Mouse (Mus musculus) heart, embryonic 10.5 days (tissue): ENCODE data around the gene Cep350. TPM values are rescaled to one million over a fixed set of nuclear protein-coding genes. Genes with fewer than 3 reads are reported as not detected.

Experiments used
- DNase-seq: peaks from one replicate; pipeline ENCODE4 v3.0.0-alpha.2; 2017; ENCODE audit warnings: low spot score
- H3K27ac ChIP-seq: fragments of 300-500 bp; sonication (generic); 2 replicates; pipeline ENCODE4 v1.5.1; 2016; ENCODE audit warnings: mild to moderate bottlenecking
- H3K27me3 ChIP-seq: fragments of 300-500 bp; sonication (generic); 2 replicates; pipeline ENCODE4 v1.6.1; 2016; ENCODE audit warnings: mild to moderate bottlenecking; ENCODE audit not compliant: poor library complexity, insufficient read depth, severe bottlenecking
- H3K36me3 ChIP-seq: fragments of 300-500 bp; sonication (generic); 2 replicates; pipeline ENCODE4 v1.6.1; 2016; ENCODE audit warnings: mild to moderate bottlenecking, moderate library complexity
- H3K4me1 ChIP-seq: fragments of 300-500 bp; sonication (generic); 2 replicates; pipeline ENCODE4 v1.6.1; 2016; ENCODE audit warnings: mild to moderate bottlenecking
- H3K4me3 ChIP-seq: fragments of 300-500 bp; sonication (generic); 2 replicates; pipeline ENCODE4 v1.5.1; 2016; ENCODE audit warnings: mild to moderate bottlenecking, moderate library complexity
- H3K9me3 ChIP-seq: fragments of 300-500 bp; sonication (generic); 2 replicates; pipeline ENCODE4 v1.6.1; 2016; ENCODE audit warnings: mild to moderate bottlenecking, moderate library complexity
- WGBS: fragments of 180-500 bp; shearing (Covaris S2); methylation state at CpG from one replicate; pipeline ENCODE4 v1.1.7; 2016; 5-methylcytosine and 5-hydroxymethylcytosine counted together
- polyA plus RNA-seq: library from polyadenylated mRNA; unstranded; fragments of >200 nt; fragmentation: Nextera tagmentation; extraction: Ambion mirVana; gene quantifications from 2 replicates; pipeline ENCODE4 v1.2.1, GENCODE M21; 2016

Gene Cep350
- polyA plus RNA-seq, 1 experiment from 2014 or later = 5.0 TPM

DNA sequence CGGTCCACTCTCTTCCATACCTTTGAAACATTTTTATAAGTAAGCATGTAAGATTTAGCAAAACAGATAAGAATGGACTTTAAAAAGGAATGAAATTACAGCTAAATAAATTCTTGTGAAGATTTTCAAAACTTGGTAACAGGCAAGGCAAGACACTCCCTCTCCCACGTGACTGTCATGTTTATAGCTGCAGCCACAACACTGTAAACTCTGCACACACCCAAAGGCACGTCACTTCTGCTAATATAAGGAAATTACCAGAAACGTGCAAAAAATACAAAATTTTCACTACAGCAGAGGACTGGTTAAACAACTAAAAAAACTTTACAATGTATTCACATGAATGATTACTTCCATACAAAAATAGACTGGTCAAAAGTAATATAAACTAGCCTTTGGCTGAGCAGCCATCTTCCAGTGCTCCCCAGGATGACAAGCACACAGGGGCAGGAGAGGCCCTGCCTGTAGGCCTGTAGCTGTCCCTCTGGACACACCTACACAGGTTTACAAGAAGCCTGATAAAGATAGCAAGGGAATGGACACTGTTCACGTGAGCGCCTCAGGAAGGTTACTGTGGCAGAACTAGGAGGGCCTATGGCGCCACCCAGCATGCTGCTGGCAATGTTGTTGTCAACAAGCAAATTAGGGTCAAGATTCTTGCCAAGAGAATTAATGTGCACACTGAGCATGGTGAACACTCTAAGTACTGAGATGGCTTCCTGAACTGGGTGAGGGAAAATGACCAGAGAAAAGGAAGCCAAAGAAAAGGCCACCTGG is 117.9 kb downstream of the Cep350 start:
- 82% methylated on average over 7 of the region's 7 CpGs for WGBS
- DNase-seq = no peak

DNA sequence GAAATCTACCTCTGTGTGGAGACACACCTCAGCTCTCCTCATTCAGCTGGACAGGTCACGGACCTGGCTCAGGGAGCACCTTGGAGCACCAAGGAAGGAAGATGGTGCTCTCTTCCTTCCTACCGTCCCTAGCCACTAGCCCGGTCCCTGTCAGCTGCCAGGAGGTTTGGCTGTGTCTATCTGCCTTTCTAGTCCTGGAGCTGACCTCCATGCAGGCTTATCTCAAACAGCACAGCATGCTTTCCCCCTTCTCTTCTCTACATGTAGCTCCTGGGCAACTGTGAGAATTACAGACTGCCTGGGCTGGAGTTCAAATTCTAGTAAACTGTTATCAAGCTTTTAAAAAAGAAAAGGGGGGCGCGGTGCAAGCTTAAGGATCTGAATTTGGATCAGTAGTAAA is 120.0 kb downstream of the Cep350 start:
- Histone ChIP-seq H3K4me3 (no peak overlapping the region), H3K27ac (no peak overlapping the region), H3K4me1 (no peaks in the 10 kb centered on the region), H3K27me3 (no peaks in the 10 kb centered on the region), H3K36me3 (peaks cover 64% of the 10 kb centered on the region), H3K9me3 (no peaks in the 10 kb centered on the region)
- WGBS = 80% methylated on average over 5 of the region's 5 CpGs
- no peak for DNase-seq

More for the DNA sequence above, 117.9 kb downstream of the Cep350 start:
- H3K4me3 ChIP-seq = no peak overlapping the region
- no peak overlapping the region for H3K27ac ChIP-seq
- H3K36me3 ChIP-seq = peaks cover 74% of the 10 kb centered on the region
- no peaks in the 10 kb centered on the region for H3K9me3 ChIP-seq
- no peaks in the 10 kb centered on the region for H3K4me1 ChIP-seq
- no peaks in the 10 kb centered on the region for H3K27me3 ChIP-seq

GRCm38 (mm10) chr1:155844235-155844634 is 128.8 kb downstream of the Cep350 start:
- peaks cover 15% of the 10 kb centered on the region; the same call in 1 of the 2 replicates for H3K4me1 ChIP-seq
- H3K4me3 ChIP-seq = no peak overlapping the region
- no peaks in the 10 kb centered on the region for H3K27me3 ChIP-seq
- DNase-seq = no peak
- H3K9me3 ChIP-seq = no peaks in the 10 kb centered on the region
- no peak overlapping the region for H3K27ac ChIP-seq
- peaks cover 35% of the 10 kb centered on the region for H3K36me3 ChIP-seq
- 64% methylated on average over 5 of the region's 5 CpGs for whole genome bisulfite sequencing

GRCm38 (mm10) chr1:155843538-155843937 is 129.5 kb downstream of the Cep350 start:
- DNase-seq = no peak
- 83% methylated on average over 4 of the region's 4 CpGs for WGBS
- Histone ChIP-seq H3K4me1 (peaks cover 15% of the 10 kb centered on the region; the same call in 1 of the 2 replicates), H3K36me3 (peaks cover 33% of the 10 kb centered on the region), H3K27ac (no peak overlapping the region), H3K9me3 (no peaks in the 10 kb centered on the region), H3K27me3 (no peaks in the 10 kb centered on the region), H3K4me3 (no peak overlapping the region)

DNA sequence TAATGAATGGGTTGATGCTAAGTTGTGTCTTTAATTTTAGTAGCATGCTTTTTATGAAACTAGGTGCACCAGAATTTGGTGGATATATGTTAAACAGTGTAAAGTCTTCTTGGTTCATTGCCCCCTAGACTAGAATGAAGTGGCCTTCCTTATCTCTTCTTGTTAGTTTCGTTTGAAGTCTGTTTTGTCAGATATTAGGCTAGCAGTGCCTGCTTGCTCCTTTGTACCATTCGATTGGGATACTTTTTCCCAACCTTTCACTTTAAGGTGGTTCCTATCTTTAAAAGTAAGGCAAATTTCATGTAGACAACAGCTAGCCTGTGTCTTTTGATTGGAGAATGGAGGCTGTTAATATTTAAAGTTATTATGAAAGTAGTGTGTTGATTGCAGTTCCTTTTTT is 137.4 kb downstream of the Cep350 start:
- Histone ChIP-seq H3K27me3 (no peaks in the 10 kb centered on the region), H3K4me1 (no peaks in the 10 kb centered on the region), H3K9me3 (no peaks in the 10 kb centered on the region), H3K4me3 (no peak overlapping the region), H3K27ac (no peak overlapping the region), H3K36me3 (peaks cover 4% of the 10 kb centered on the region; the same call in 1 of the 2 replicates)
- DNase-seq = no peak
- WGBS = 43% methylated on average over 2 of the region's 2 CpGs

GRCm38 (mm10) chr1:155833610-155834009 is 139.4 kb downstream of the Cep350 start:
- 85% methylated on average over 9 of the region's 9 CpGs for WGBS

GRCm38 (mm10) chr1:155831958-155832357 is 141.1 kb downstream of the Cep350 start:
- 90% methylated on average over 3 of the region's 3 CpGs for WGBS
- no peak for DNase-seq

More at GRCm38 (mm10) chr1:155833610-155834009, 139.4 kb downstream of the Cep350 start:
- H3K9me3 ChIP-seq = no peaks in the 10 kb centered on the region
- no peak for DNase-seq
- H3K36me3 ChIP-seq = peaks cover 2% of the 10 kb centered on the region; the same call in 1 of the 2 replicates
- H3K27me3 ChIP-seq = no peaks in the 10 kb centered on the region
- no peaks in the 10 kb centered on the region for H3K4me1 ChIP-seq
- no peak overlapping the region for H3K4me3 ChIP-seq
- no peak overlapping the region for H3K27ac ChIP-seq

GRCm38 (mm10) chr1:155830861-155831260 is 142.2 kb downstream of the Cep350 start:
- H3K9me3 ChIP-seq = no peaks in the 10 kb centered on the region
- WGBS = 75% methylated on average over 6 of the region's 6 CpGs
- no peak overlapping the region for H3K27ac ChIP-seq
- no peak overlapping the region for H3K4me3 ChIP-seq
- peaks cover 8% of the 10 kb centered on the region for H3K4me1 ChIP-seq
- H3K27me3 ChIP-seq = no peaks in the 10 kb centered on the region
- DNase-seq = no peak
- no peaks in the 10 kb centered on the region for H3K36me3 ChIP-seq

More at GRCm38 (mm10) chr1:155831958-155832357, 141.1 kb downstream of the Cep350 start:
- Histone ChIP-seq H3K4me3 (no peak overlapping the region), H3K27ac (no peak overlapping the region), H3K36me3 (no peaks in the 10 kb centered on the region), H3K4me1 (peaks cover 8% of the 10 kb centered on the region), H3K27me3 (no peaks in the 10 kb centered on the region), H3K9me3 (no peaks in the 10 kb centered on the region)

- H3K27me3 ChIP-seq = no peaks in the 10 kb centered on the region
- no peak overlapping the region for H3K4me3 ChIP-seq
- no peak for DNase-seq
- 44% methylated on average over 8 of the region's 8 CpGs for WGBS
- H3K27ac ChIP-seq = no peak overlapping the region
- H3K4me1 ChIP-seq = peaks cover 8% of the 10 kb centered on the region
- H3K9me3 ChIP-seq = no peaks in the 10 kb centered on the region
- no peaks in the 10 kb centered on the region for H3K36me3 ChIP-seq
Measured at GRCm38 (mm10) chr1:155827703-155828295, 145.3 kb downstream of the Cep350 start.

- H3K36me3 ChIP-seq = no peaks in the 10 kb centered on the region
- WGBS = 40% methylated on average over 5 of the region's 5 CpGs
- no peaks in the 10 kb centered on the region for H3K27me3 ChIP-seq
- H3K9me3 ChIP-seq = no peaks in the 10 kb centered on the region
- H3K4me3 ChIP-seq = no peak overlapping the region
- H3K27ac ChIP-seq = no peak overlapping the region
- DNase-seq = no peak
- peaks cover 8% of the 10 kb centered on the region for H3K4me1 ChIP-seq
Measured at GRCm38 (mm10) chr1:155826803-155827395, 146.2 kb downstream of the Cep350 start.

GRCm38 (mm10) chr1:155825940-155826716 is 146.9 kb downstream of the Cep350 start:
- Histone ChIP-seq H3K9me3 (no peaks in the 10 kb centered on the region), H3K4me1 (peaks cover 8% of the 10 kb centered on the region), H3K36me3 (no peaks in the 10 kb centered on the region), H3K27ac (no peak overlapping the region), H3K4me3 (no peak overlapping the region), H3K27me3 (no peaks in the 10 kb centered on the region)
- WGBS = 85% methylated on average over 4 of the region's 4 CpGs
- no peak for DNase-seq

- Histone ChIP-seq H3K27ac (no peak overlapping the region), H3K4me1 (no peaks in the 10 kb centered on the region), H3K36me3 (no peaks in the 10 kb centered on the region), H3K27me3 (no peaks in the 10 kb centered on the region), H3K9me3 (no peaks in the 10 kb centered on the region), H3K4me3 (no peak overlapping the region)
- 89% methylated on average over 5 of the region's 5 CpGs for WGBS
- no peak for DNase-seq
Measured at GRCm38 (mm10) chr1:155820646-155821045, 152.4 kb downstream of the Cep350 start.
